Mouse (Mus musculus) A20 (cell line): Measurements from ENCODE around the gene Fam160b1.
A peak's percentile ranks its signal among the peaks of the same experiment; 100 is the strongest.

Experiments
- DNase-seq: peaks from one replicate; pipeline ENCODE4 v3.0.0-alpha.2; 2011; ENCODE audit warnings: low read depth, low spot score

Gene Fam160b1

GRCm38 (mm10) chr19:57343860-57344259 lies 16.6 kb upstream of the Fam160b1 start:
- no peak for DNase-seq

GRCm38 (mm10) chr19:57344678-57345077 lies 15.8 kb upstream of the Fam160b1 start:
- DNase-seq, result no peak

GRCm38 (mm10) chr19:57349096-57349495 lies 11.4 kb upstream of the Fam160b1 start:
- DNase-seq, result no peak

GRCm38 (mm10) chr19:57352337-57352935 lies 8.0 kb upstream of the Fam160b1 start:
- no peak for DNase-seq

- no peak for DNase-seq
Observed at GRCm38 (mm10) chr19:57353228-57353627, 7.3 kb upstream of the Fam160b1 start.

- DNase-seq, result no peak
Observed at GRCm38 (mm10) chr19:57354050-57354449, 6.4 kb upstream of the Fam160b1 start.

GRCm38 (mm10) chr19:57354715-57355114 lies 5.8 kb upstream of the Fam160b1 start:
- no peak for DNase-seq

- no peak for DNase-seq
Observed at GRCm38 (mm10) chr19:57355451-57356251, 4.8 kb upstream of the Fam160b1 start.

GRCm38 (mm10) chr19:57356273-57356672 lies 4.2 kb upstream of the Fam160b1 start:
- DNase-seq, result no peak

GRCm38 (mm10) chr19:57357244-57357643 lies 3.2 kb upstream of the Fam160b1 start:
- DNase-seq, result no peak

GRCm38 (mm10) chr19:57357811-57358210 lies 2.7 kb upstream of the Fam160b1 start:
- no peak for DNase-seq

GRCm38 (mm10) chr19:57358322-57358721 lies 2.2 kb upstream of the Fam160b1 start:
- peak; percentile 29 for DNase-seq

GRCm38 (mm10) chr19:57358836-57359598 lies 1.5 kb upstream of the Fam160b1 start:
- DNase-seq, result no peak

GRCm38 (mm10) chr19:57359701-57360326 lies 666 bp upstream of the Fam160b1 start:
- peak; percentile 69 for DNase-seq

GRCm38 (mm10) chr19:57361131-57361938 lies 855 bp downstream of the Fam160b1 start:
- peak; percentile 76 for DNase-seq

- DNase-seq, result no peak
Observed at GRCm38 (mm10) chr19:57361939-57362307, 1.4 kb downstream of the Fam160b1 start.

GRCm38 (mm10) chr19:57362586-57362985 lies 2.1 kb downstream of the Fam160b1 start:
- no peak for DNase-seq

- no peak for DNase-seq
Observed at GRCm38 (mm10) chr19:57363076-57363475, 2.6 kb downstream of the Fam160b1 start.

GRCm38 (mm10) chr19:57363538-57363937 lies 3.1 kb downstream of the Fam160b1 start:
- DNase-seq, result no peak

GRCm38 (mm10) chr19:57364942-57365673 lies 4.6 kb downstream of the Fam160b1 start:
- DNase-seq, result no peak
